Mouse (Mus musculus): ENCODE data around the gene Tgfb1i1. TPM values are rescaled to one million over a fixed set of nuclear protein-coding genes. Genes with fewer than 3 reads are reported as not detected.

Tgfb1i1 gene
- 0.21 to 1.2 TPM in 2 of 3 replicates, not detected in the other for total RNA-seq (2017)

DNA sequence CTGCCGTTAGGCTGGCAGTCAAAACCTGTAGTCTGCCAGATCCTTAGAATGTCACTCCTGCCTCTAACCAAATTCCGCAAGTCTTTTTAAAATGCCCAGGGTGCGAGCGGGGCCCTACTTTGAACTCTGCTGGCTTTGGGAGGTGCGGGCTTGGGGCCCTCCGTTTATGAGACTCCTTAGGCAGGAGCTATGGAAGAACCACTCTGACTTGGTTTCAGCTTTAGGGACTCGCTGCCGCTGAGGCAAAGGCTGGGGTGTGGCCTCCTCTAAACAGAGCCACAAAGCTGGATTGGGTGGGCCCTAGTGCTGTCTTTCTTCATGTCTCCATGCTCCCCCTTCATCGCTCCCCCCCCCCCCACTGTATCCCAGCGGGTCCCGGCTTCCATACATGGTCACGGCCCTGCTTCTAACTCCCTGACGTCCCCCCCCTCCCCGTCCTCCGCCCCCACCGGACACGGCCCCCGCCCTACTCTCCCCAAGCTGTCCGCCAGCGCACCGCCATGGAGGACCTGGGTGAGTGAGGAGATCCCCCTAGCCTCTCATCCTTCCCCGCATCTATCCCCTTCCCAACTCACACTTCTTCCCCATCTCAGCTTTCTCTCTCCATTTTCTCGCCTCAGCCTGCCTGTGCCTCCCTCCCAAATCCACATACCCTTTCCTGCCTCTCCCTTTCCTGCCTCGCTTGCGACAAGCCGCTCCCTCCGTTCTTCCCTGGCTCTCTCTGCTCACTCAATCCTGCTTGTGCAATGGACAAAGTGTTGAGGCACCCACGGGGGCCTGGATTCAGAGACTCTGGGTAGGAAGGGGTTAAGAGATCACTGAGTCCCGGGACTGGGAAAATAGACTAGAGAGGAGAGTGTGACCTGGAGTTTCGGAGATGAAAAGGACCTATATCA, at the start of gene Tgfb1i1:
TSS of gene Tgfb1i1 (plus strand) at position 317 of the 896 bp plus-strand sequence.
- ATAC-seq (replicated peaks; ENCODE audit: insufficient number of reproducible peaks, low FRiP score, low TSS enrichment, poor library complexity, severe bottlenecking) = no peak

DNA sequence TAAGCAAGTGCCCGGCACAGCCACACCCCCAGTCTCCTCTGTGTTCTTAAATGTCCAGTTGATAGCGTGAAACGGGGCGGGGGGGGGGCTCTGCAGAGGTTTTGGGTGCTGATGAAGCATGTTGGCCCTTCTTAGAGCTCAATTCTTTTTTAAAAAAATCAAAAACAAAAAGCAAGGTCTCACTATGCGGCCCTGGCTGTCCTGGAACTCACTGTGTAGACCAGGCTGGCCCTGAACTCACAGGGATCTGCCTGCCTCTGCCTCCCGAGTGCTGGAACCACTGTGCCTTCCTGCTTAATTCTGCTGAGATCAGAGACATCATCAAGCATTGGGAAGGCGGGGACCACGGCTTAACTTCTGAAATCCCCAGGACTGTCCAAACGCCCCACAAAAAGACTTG, 45.0 kb upstream of the Tgfb1i1 start:
- no peak for ATAC-seq (replicated peaks; ENCODE audit: insufficient number of reproducible peaks, low FRiP score, low TSS enrichment, poor library complexity, severe bottlenecking)

DNA sequence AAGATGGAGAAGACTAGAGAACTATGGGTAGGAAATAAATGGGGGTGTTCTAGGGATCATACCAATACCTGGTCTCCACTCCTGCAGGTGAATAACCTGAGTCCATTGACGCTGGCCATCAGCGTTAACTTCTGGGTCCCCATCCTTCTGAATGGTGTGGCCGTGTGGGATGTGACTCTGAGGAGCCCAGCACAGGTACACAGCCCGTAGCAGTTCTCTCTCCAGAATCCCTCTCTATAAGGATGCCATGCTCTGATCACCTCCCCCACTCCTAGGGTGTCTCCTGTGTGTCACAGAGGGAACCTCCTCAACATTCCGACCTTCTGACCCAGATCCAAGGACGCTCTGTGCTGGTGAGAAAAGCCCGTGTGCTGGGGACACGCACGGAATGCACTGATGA, 43.5 kb upstream of the Tgfb1i1 start:
- no peak for ATAC-seq (replicated peaks; ENCODE audit: insufficient number of reproducible peaks, low FRiP score, low TSS enrichment, poor library complexity, severe bottlenecking)

DNA sequence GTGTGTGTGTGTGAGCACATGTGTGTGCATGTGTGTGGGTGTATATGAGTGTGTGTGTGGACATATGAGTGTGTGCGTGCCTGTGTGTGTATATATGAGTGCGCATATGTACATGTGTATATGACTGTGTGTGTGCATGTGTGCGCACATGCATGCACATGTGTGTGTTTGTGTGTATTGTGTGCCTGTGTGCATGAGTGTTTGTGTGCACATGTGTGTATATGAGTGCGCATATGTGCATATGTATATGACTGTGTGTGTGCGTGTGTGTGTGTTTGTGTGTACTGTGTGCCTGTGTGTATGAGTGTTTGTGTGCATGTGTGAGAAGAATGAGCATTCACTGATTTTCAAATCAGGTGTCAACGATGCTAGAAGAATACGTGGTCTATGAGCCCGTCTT, 42.4 kb upstream of the Tgfb1i1 start:
- no peak for ATAC-seq (replicated peaks; ENCODE audit: insufficient number of reproducible peaks, low FRiP score, low TSS enrichment, poor library complexity, severe bottlenecking)

DNA sequence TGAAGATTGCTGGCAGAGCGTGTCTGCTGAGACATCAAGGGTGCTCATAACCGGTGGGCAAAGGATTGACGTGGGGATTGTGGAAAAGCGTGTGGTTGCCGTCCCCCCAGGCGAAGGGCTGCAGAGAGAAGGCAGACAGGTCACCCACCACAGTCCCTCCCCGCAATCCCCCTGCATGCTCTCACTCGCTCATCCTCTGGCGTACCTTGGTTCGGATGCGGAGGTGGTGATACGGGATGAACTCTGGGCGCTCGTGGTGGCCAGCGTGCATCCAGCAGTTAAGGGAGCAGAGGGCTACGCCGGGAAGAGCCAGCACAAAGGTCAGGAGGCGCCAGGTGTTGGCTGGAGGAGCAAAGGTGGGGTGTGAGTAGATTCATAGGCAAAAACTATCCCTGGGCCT, 40.9 kb upstream of the Tgfb1i1 start:
- no peak for ATAC-seq (replicated peaks; ENCODE audit: insufficient number of reproducible peaks, low FRiP score, low TSS enrichment, poor library complexity, severe bottlenecking)

DNA sequence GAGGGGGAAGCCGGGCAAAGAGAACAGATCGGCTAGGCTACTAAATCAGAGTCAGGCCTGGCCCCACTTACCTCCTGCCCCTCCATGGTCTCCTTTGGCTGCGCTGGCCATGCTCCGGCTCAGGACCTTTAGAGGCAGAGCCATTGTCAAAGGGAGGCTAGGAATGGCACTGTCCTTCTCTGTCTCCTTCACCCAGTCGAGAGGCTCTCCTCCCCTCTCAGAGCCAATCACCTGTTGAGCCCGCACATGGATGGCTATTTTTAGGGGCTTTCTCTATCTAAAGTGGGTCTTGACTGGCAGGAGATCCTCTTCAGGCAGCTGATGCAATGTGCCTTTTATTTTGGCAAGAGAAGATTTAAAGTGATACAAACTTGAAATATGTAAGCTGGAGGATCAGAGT, 40.5 kb upstream of the Tgfb1i1 start, which contains the start of gene Cox6a2:
TSS of gene Cox6a2 (minus strand) at position 236 of the 400 bp plus-strand sequence.
- ATAC-seq (replicated peaks; ENCODE audit: insufficient number of reproducible peaks, low FRiP score, low TSS enrichment, poor library complexity, severe bottlenecking) = no peak

DNA sequence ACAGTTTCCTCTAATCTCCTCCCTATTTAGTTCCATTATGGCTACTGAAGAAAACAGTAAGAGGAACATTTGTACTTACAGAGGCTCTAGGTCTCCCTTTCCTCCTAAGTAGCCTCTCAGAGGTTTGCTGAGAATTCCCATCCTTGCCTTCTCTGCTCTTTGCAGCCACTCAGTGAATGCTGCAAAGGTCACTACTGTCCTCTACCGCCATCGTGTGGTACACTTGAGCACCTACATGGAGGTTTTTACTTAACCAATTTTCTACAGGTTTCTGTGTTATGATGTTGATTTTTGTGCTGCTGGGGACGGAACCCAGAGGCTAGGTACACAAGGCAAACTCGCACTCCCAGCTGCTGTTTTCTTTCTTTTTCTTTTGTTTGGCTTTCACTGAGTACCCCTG, 38.4 kb upstream of the Tgfb1i1 start:
- ATAC-seq (replicated peaks; ENCODE audit: insufficient number of reproducible peaks, low FRiP score, low TSS enrichment, poor library complexity, severe bottlenecking) = peak; percentile 83

DNA sequence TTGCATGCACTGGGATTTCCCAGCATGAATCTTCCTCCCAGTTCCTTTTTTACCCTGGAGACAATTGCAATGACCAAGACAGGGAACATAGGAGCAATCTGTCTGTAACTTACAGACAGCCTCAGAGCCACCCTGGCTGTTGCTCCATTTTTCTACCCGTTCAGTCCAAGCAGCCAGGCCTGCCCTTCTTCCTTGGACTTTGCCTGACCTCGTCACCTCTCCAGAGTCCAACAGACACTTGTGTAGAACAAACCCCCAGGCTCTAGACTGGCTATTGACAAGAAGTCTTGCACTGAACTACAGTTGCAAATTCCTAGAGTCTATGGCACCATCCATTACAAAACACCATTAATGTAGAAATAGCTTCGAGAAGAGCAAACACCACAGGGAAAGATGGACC, 36.8 kb upstream of the Tgfb1i1 start:
- no peak for ATAC-seq (replicated peaks; ENCODE audit: insufficient number of reproducible peaks, low FRiP score, low TSS enrichment, poor library complexity, severe bottlenecking)

DNA sequence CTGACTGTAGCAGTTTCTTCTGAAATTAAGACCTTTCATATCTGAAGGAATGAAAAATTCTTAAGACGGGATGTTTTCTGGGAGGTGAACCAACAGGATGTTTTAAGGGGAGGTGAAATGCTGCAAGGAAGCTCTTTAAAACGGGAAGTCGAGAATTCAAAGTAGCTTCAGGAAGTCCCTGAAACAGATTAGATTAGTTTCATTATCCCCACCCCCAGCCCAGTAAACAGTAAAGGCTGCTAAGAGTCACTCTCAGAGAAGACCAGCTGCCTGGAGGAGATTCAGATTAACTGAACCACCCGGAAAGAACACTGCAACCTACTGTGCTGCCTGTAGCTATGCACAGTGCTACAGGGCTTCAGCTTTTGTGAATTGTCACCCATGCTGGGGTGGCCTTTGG, 26.7 kb upstream of the Tgfb1i1 start:
- no peak for ATAC-seq (replicated peaks; ENCODE audit: insufficient number of reproducible peaks, low FRiP score, low TSS enrichment, poor library complexity, severe bottlenecking)

DNA sequence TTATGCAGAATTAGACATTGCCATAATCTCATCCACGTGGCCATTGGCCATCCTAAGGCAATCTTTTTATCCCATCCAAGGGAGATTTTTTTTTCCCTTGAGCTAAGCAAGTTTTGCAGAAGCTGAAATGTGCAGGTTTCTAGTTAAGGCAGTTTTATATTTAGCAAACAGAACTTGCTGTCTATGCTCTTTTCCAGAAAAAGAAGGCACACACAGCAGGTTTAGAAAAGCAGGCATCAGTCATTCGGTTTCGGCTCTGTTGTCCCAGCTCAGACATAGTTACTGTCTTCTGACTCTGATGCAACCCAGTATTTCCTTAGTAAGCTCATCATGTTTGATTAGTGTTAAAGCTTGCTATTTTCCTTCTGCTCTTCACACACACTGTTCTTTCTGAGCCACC, 25.7 kb upstream of the Tgfb1i1 start:
- no peak for ATAC-seq (replicated peaks; ENCODE audit: insufficient number of reproducible peaks, low FRiP score, low TSS enrichment, poor library complexity, severe bottlenecking)

DNA sequence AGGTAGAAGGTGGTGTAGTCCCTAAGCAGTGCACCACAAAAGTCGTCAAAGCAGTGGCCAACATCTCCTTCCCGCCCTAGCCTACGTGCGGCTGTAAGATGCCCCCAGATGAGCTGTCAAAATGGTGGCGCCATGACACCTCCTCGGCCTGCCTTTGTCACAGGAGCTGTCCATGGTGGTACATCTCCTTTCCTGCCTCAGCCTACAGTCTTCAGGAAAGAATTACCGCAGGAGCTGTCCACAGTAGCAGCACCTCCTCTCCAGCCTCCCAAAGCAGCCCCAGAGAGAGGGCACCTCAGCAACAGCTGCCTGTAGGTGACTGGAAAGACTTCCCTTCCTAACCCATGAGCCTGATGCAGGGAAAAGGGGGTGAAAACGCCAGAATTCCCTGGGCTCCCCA, 14.9 kb upstream of the Tgfb1i1 start:
- no peak for ATAC-seq (replicated peaks; ENCODE audit: insufficient number of reproducible peaks, low FRiP score, low TSS enrichment, poor library complexity, severe bottlenecking)

DNA sequence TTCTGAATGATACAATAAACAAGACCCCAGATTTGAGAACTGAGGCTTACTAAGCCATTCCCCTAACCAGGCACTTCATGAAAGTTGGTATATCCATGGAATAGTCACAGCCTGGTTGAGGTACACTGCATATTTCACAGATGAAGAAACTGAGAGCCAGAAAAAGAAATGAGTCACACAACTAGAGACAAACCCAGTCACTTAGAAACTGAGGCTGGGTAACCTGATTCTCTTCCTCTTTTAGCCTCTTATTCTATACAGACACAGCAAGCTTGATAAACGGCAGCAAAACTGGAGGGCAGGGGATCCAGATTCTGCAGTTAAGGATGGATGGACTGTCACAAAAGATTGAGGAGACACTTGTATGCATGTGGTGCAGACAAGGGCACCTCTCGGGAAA, 11.8 kb upstream of the Tgfb1i1 start:
- no peak for ATAC-seq (replicated peaks; ENCODE audit: insufficient number of reproducible peaks, low FRiP score, low TSS enrichment, poor library complexity, severe bottlenecking)

DNA sequence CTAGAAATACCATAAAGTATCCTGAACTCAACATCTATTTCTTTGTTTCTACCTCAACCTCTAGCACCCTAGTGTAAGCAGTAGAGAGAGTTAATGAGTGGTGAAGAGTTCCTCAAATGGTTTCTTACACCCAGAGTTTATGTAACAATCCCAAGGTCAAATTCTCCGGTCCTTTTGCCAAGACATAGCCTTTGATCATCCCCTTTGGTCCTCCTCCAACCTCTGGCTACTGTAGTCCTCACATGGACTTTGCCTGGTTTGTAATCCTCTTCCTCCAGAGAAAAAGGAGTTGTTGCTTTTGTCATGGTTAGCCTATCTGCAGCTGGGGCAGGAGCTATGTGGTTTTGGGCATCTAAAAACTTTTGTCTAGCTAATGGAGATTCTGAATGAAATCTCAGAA, 11.1 kb upstream of the Tgfb1i1 start:
- ATAC-seq (replicated peaks; ENCODE audit: insufficient number of reproducible peaks, low FRiP score, low TSS enrichment, poor library complexity, severe bottlenecking) = no peak

DNA sequence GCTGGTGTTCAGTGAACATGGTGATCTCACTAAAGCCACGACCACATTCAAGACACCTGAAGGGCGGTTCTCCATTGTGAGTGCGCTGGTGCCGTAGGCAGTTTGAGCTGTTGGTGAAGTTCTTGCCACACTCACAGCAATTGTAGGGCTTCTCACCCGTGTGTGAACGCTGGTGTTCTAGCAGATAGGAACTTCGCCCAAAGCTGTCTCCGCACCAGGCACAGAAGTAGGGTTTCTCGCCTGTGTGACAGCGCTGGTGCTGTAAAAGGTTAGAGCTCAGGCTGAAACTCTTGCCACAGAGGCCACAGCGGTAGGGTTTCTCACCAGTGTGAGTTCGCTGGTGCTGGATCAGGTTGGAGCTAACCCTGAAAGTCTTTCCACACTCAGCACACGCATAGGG, 10.2 kb upstream of the Tgfb1i1 start:
- no peak for ATAC-seq (replicated peaks; ENCODE audit: insufficient number of reproducible peaks, low FRiP score, low TSS enrichment, poor library complexity, severe bottlenecking)

DNA sequence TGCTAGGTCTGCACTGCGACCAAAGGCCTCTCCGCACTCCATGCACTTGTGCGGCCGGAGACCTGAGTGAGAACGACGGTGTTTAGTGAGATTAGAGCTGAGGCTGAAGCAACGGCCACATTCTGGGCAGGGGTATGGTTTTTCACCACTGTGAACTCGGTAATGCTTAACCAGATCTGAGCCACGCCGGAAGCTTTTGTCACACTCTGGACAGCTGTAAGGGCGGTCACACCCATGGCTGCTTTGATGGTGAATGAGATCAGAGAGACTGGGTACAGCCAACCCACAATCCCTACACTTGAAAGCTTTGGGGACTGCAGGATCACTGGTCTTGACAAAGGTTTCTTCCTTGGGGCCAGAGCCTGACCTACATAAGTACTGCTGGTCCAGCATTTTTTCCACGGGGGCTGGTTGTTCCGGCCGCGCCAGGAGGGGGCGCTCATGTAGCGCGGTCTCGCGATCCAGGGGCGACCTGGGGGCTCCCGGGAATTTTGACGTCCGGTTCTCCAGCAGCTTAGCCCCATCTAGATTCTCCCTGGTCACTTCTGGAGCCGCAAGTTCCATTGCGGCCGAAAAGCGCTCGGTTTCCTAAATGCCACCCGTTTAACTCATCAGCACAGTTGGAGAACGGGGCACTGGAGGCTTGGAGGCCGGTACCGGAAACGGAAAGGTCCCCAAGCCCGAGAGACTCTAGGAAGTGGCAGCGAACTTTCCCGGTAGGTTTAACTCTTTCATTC, 9.6 kb upstream of the Tgfb1i1 start, which contains the start of gene Armc5:
TSS of gene Armc5 (plus strand) at position 487 of the 737 bp plus-strand sequence.
- ATAC-seq (replicated peaks; ENCODE audit: insufficient number of reproducible peaks, low FRiP score, low TSS enrichment, poor library complexity, severe bottlenecking) = peak; percentile 7

DNA sequence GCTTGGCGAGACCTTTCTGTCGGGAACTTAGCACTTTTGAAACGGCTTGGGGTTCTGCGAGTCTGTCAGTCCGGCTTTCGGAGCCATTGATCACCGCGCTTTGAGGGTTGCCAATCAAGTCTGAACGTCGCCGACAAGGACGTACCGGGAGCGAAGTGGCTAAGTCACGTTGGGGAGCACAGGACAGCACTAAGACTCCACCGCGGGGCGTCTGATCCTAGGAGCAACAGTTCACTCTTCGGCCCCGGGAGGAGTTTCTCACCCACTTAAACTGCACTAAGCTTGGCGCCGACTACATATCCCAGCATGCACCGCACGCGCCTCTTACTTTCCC, 9.1 kb upstream of the Tgfb1i1 start:
- ATAC-seq (replicated peaks; ENCODE audit: insufficient number of reproducible peaks, low FRiP score, low TSS enrichment, poor library complexity, severe bottlenecking) = no peak

DNA sequence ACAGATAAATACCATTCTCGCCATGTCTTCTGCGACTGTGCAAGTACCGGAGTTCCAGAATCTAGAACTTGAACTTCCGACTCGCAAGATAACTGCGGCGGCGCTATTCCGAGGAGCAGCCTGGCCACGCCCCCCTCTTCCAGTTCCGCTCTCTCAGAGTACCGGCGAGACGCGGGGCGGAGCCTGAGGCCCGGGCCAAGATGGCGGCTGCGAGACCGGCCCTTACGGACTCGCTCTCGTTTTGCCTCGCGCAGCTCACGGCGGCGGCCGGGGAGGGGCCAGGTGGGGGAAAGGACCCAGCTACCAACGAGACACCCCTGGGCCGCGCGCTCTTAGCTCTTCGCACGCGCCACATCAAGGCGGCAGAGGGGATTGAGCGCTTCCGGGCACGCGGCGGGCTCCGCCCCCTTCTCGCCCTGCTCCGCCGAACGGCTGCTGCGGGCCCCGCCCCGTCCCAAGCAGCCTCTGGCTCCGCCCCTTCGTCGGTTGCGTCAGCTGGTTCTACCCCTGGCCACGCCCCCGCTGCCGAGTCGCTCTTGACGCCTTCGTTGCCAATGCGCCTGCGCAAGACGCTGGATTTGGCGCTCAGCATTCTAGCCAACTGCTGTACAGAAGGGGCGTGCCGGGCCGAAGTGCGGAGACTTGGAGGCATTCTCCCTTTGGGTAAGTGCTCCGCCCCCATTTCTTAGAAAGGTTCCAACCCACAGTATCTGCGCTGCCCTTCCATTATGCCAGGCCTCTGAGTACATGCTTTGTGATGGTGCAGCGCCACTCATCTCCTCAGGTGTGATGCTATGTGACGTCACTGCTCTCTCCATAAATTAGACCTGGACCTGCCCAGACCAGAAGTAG, 8.5 kb upstream of the Tgfb1i1 start, which contains the start of gene 9130023H24Rik:
TSS of gene 9130023H24Rik (minus strand) at position 105 of the 852 bp plus-strand sequence.
- peak; percentile 67 for ATAC-seq (replicated peaks; ENCODE audit: insufficient number of reproducible peaks, low FRiP score, low TSS enrichment, poor library complexity, severe bottlenecking)

DNA sequence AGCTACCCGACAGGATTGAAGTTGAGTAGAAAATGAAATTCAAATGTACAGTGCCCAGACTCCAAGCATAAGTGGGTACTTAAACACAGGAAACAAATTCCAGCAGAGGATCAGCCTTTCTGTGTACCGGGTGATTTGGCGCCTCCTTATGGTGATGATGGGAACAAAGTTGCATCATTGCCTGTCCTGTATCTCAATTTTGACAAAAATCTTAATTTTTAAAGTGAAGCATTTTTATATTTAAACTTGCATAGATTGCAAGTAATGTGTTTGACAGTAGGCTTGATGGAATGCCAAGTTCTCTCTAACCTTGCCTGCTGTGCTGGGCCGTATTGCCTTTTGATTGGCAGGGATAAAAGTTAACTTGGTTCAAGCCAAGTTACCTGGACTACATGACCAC, 7.6 kb upstream of the Tgfb1i1 start:
- ATAC-seq (replicated peaks; ENCODE audit: insufficient number of reproducible peaks, low FRiP score, low TSS enrichment, poor library complexity, severe bottlenecking) = no peak
